Mouse (Mus musculus): ENCODE results near the gene Cacna1s. TPM values are rescaled to one million over a fixed set of nuclear protein-coding genes. Genes with fewer than 3 reads are reported as not detected.

The Cacna1s gene
- total RNA-seq, 2 experiments from 2014 or later: 1.3 to 1.8 TPM

GRCm38 (mm10) chr1:136120785-136121184 is 68.2 kb downstream of the Cacna1s start:
- DNase-seq (ENCODE audit: extremely low spot score in 1 of 2, low spot score in 2 of 2): no peak
- Histone ChIP-seq H3K4me3 (no peak overlapping the region), H3K27ac (no peak overlapping the region)
- no peak for TF ChIP-seq CTCF (IDR thresholded peaks at IDR 0.05)
- intact Hi-C loops (cut with DNase I): loop anchor here (5.0 kb wide), 1 partner anchor 147 kb away; no protein-coding TSS in a partner anchor

- no peak for TF ChIP-seq CTCF (IDR thresholded peaks at IDR 0.05)
- no peak overlapping the region for H3K27ac ChIP-seq
- no peak for DNase-seq (ENCODE audit: extremely low spot score in 1 of 2, low spot score in 2 of 2)
- H3K4me3 ChIP-seq: no peak overlapping the region
- intact Hi-C loops (cut with DNase I): loop anchor here (5.0 kb wide), 1 partner anchor 145 kb away; no protein-coding TSS in a partner anchor
Measured at GRCm38 (mm10) chr1:136122030-136122429, 69.5 kb downstream of the Cacna1s start.

GRCm38 (mm10) chr1:136126159-136126765 is 73.7 kb downstream of the Cacna1s start:
- H3K27ac ChIP-seq: peak overlapping the region; percentile 21; the same call in 1 of the 2 replicates
- no peak overlapping the region for H3K4me3 ChIP-seq
- no peak for DNase-seq (ENCODE audit: extremely low spot score in 1 of 2, low spot score in 2 of 2)
- intact Hi-C loops (cut with DNase I): no loop called here
- TF ChIP-seq CTCF (IDR thresholded peaks at IDR 0.05): no peak

- no peak for DNase-seq (ENCODE audit: extremely low spot score in 1 of 2, low spot score in 2 of 2)
Measured at GRCm38 (mm10) chr1:136126895-136127294, 74.3 kb downstream of the Cacna1s start.

GRCm38 (mm10) chr1:136127856-136128255 is 75.3 kb downstream of the Cacna1s start:
- TF ChIP-seq CTCF (IDR thresholded peaks at IDR 0.05): no peak
- no peak for DNase-seq (ENCODE audit: extremely low spot score in 1 of 2, low spot score in 2 of 2)
- peak overlapping the region; percentile 74 for H3K27ac ChIP-seq
- intact Hi-C loops (cut with DNase I): no loop called here
- no peak overlapping the region for H3K4me3 ChIP-seq

More at GRCm38 (mm10) chr1:136126895-136127294, 74.3 kb downstream of the Cacna1s start:
- no peak overlapping the region for H3K4me3 ChIP-seq
- intact Hi-C loops (cut with DNase I): no loop called here
- no peak for TF ChIP-seq CTCF (IDR thresholded peaks at IDR 0.05)
- peak overlapping the region; percentile 61 for H3K27ac ChIP-seq

GRCm38 (mm10) chr1:136128416-136128815 is 75.9 kb downstream of the Cacna1s start:
- Histone ChIP-seq H3K4me3 (no peak overlapping the region), H3K27ac (peak overlapping the region; percentile 74)
- DNase-seq (ENCODE audit: extremely low spot score in 1 of 2, low spot score in 2 of 2): peak; percentile 70 to 73
- intact Hi-C loops (cut with DNase I): no loop called here
- no peak for TF ChIP-seq CTCF (IDR thresholded peaks at IDR 0.05)

- peak overlapping the region; percentile 67 for H3K27ac ChIP-seq
- no peak for TF ChIP-seq CTCF (IDR thresholded peaks at IDR 0.05)
Measured at GRCm38 (mm10) chr1:136128944-136129589, 76.5 kb downstream of the Cacna1s start.

GRCm38 (mm10) chr1:136130107-136130506 is 77.6 kb downstream of the Cacna1s start:
- DNase-seq (ENCODE audit: extremely low spot score in 1 of 2, low spot score in 2 of 2): no peak
- intact Hi-C loops (cut with DNase I): loop anchor here (5.0 kb wide), 1 partner anchor 78 kb away; the partner anchor contains the start of genes Ascl5 and Cacna1s
- no peak for TF ChIP-seq CTCF (IDR thresholded peaks at IDR 0.05)
- Histone ChIP-seq H3K4me3 (peak overlapping the region; percentile 13), H3K27ac (peak overlapping the region; percentile 67; the same call in 1 of the 2 replicates)

More at GRCm38 (mm10) chr1:136128944-136129589, 76.5 kb downstream of the Cacna1s start:
- no peak for DNase-seq (ENCODE audit: extremely low spot score in 1 of 2, low spot score in 2 of 2)
- H3K4me3 ChIP-seq: no peak overlapping the region
- intact Hi-C loops (cut with DNase I): no loop called here

GRCm38 (mm10) chr1:136130951-136131558 is 78.5 kb downstream of the Cacna1s start, which contains the start of gene Kif21b:
Gene Kif21b, plus strand, starts transcription at chr1:136131389.
- H3K27ac ChIP-seq: peak within 1 kb of the TSS; percentile 96
- peak; percentile 91 to 94 for DNase-seq (ENCODE audit: extremely low spot score in 1 of 2, low spot score in 2 of 2)
- intact Hi-C loops (cut with DNase I): loop anchor here (5.0 kb wide), 1 partner anchor 79 kb away; the partner anchor contains the start of genes Ascl5 and Cacna1s
- TF ChIP-seq CTCF (IDR thresholded peaks at IDR 0.05): no peak; the same call in 1 of the 2 replicates
- H3K4me3 ChIP-seq: peak within 1 kb of the TSS; percentile 63

GRCm38 (mm10) chr1:136131603-136132291 is 79.2 kb downstream of the Cacna1s start:
- H3K27ac ChIP-seq: peak overlapping the region; percentile 96
- peak overlapping the region; percentile 63 for H3K4me3 ChIP-seq
- no peak for DNase-seq (ENCODE audit: extremely low spot score in 1 of 2, low spot score in 2 of 2)
- no peak for TF ChIP-seq CTCF (IDR thresholded peaks at IDR 0.05)
- intact Hi-C loops (cut with DNase I): loop anchor here (2.0 to 5.0 kb wide), 2 partner anchors 71 to 79 kb away; partner anchors contain the start of genes Ascl5 and Cacna1s

Data from left cerebral cortex, adult 2 months (tissue).